Mouse (Mus musculus) G1E (cell line): ENCODE data around the gene Osmr.

Source experiments
- CTCF ChIP-seq: IDR thresholded peaks from 2 replicates; pipeline ENCODE4 v1.5.1; 2012; ENCODE audit warnings: low read depth, low read length, inconsistent platforms, mixed read lengths
- GATA1 ChIP-seq: IDR thresholded peaks from 2 replicates; pipeline ENCODE4 v1.6.1; 2012; ENCODE audit warnings: borderline replicate concordance, low read length, inconsistent platforms, mixed read lengths
- POLR2AphosphoS5 ChIP-seq: IDR thresholded peaks from 2 replicates; pipeline ENCODE4 v1.6.1; 2012; ENCODE audit warnings: low read depth, low read length, inconsistent platforms; ENCODE audit not compliant: insufficient replicate concordance
- TAL1 ChIP-seq: conservative IDR thresholded peaks from 2 replicates; pipeline ENCODE4 v1.6.1; 2012; ENCODE audit warnings: low read depth, low read length, inconsistent platforms, mixed read lengths

GRCm38 (mm10) chr15:6786212-6786611 lies 88.6 kb downstream of the Osmr start:
- TF ChIP-seq CTCF (no peak), POLR2AphosphoS5 (no peak), GATA1 (no peak), TAL1 (no peak)
